Mouse (Mus musculus) liver (tissue): Measurements from ENCODE around the gene Ptpn4.

Source experiments
- DNase-seq: peaks from one replicate; pipeline ENCODE4 v3.0.0-alpha.2; 2020; ENCODE audit warnings: mixed read lengths

Ptpn4 gene

DNA sequence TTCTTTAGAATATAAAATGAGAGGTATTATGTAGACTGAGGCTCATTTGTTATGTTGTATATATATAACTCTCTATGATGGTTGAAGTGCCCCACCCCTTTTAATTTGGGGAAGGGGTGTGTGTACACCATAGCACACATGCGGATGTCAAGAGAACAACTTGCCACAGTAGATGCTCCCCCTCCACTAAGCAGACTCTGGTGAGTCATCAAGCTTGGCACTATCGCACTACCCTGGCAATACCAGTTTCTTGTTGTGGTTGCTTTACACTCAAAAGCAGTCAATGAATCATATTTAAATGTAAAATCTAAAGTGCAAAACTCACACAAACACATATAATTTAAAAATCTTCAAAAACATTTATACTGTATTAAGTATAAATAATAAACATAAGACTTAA, 31.4 kb downstream of the Ptpn4 start:
- no peak for DNase-seq

DNA sequence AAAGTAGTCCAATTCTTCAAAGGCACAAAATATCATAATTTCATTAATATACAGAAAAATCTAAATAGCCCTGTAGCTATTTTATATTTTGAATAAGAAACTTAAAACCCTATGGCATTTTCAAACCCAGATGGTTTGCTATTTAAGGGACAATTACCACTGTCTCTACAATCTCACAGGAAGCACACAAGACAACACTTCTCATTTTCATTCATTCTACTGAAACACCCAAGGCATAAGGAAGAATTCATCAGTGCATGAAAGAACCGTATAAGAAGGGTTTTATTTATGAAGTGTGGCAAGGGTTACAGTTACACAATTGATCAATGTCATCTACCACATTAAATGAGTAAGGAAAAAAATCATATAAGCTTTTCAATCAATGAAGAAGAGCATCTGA, 32.8 kb downstream of the Ptpn4 start:
- no peak for DNase-seq

GRCm38 (mm10) chr1:119795174-119795573, 42.2 kb downstream of the Ptpn4 start:
- no peak for DNase-seq

DNA sequence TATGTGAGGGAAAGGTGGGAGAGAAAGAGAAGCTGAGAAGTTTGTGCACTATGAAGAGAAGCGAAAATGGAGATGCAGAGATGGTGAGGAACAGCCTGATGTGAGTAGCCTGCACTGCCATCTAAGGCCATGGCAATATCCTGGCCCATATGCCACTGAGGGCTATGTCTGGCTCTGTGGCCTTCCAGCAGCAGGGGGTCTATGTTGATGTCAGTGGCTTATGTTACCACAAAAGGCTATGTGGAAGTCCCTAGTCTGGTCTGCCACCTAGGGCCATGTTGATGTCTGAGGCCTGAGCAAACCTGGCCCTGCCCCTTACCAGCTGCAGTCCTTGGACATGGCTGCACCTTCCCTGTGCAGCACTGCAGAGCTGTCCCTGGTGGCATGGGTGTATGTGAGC, 43.1 kb downstream of the Ptpn4 start:
- no peak for DNase-seq

- DNase-seq: no peak
Measured at GRCm38 (mm10) chr1:119790616-119791015, 46.8 kb downstream of the Ptpn4 start.

GRCm38 (mm10) chr1:119775915-119776314, 61.5 kb downstream of the Ptpn4 start:
- DNase-seq: no peak

GRCm38 (mm10) chr1:119735692-119736091, 101.7 kb downstream of the Ptpn4 start:
- DNase-seq: no peak

GRCm38 (mm10) chr1:119734801-119735200, 102.6 kb downstream of the Ptpn4 start:
- no peak for DNase-seq

DNA sequence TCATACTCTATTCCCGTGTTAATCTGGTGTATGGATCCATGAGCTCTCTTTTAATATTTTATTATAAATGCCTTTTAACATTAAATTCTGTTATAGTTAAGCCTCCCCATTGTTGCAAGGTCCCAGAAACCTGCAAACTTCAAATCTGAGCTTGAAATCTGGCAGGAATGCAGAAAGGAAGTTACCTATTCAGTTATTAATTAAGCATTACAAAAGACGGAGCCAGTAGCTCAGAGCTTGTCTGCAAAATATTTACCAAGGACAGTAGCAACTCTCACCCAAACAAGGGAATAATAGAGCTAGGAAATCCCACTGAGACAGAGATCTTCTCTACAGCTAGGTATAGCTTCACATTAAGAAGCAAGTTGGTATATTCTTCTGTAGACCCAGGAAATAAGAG, 106.2 kb downstream of the Ptpn4 start:
- DNase-seq: no peak

DNA sequence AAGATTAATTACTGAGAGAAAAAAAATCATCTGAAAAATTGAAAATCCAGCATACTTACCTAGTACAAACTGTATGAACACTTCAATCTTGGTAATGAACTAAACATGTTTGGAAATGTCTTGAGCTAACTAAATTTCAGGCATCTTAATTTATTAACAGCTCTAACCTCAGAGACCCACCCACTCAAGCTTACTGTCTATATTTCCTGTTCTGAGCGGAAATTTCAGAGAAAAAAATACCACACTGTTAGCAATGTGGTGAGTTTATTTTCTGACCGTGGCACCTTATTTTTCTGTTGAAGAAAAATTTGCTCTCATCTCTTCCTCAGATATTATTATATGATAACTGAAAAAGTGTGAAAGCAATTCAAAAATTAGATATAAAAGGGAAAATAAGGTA, 124.4 kb downstream of the Ptpn4 start:
- DNase-seq: no peak

DNA sequence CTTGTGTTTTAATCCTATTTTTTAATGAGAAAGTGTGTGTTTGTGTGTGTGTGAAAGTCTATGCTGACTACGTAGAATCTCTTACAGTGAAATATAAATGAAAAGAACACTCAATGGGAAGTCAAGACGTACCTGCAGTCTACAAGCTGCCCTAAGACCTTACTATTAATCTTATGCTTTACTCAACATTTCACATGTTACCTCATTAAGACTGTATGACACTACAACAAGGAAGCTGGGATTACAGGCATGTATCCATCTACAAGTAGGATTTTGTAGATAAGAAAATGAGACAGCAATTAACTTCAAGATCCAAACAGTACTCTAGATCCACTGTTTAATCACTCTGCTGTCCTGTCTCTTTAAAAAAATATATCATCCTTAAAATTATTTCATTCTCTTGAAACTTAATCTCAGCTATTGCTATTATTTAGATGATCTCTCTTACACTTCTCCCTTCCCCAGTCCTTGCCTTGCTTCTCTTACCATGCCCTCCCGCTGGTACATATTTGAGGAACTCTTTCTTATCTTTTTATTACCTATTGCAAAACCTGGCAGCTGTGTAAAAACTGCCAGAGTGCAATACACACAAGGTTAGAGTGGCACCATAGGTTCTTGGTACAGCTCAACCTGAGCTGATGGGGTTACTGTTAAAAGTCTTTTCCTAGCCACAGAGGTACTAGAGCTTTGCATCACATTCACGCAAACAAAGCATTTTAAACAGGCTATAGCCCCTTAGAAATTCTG, 130.8 kb downstream of the Ptpn4 start:
- DNase-seq: no peak

GRCm38 (mm10) chr1:119696860-119697259, 140.6 kb downstream of the Ptpn4 start:
- no peak for DNase-seq

GRCm38 (mm10) chr1:119685773-119686558, 151.4 kb downstream of the Ptpn4 start:
- DNase-seq: no peak

DNA sequence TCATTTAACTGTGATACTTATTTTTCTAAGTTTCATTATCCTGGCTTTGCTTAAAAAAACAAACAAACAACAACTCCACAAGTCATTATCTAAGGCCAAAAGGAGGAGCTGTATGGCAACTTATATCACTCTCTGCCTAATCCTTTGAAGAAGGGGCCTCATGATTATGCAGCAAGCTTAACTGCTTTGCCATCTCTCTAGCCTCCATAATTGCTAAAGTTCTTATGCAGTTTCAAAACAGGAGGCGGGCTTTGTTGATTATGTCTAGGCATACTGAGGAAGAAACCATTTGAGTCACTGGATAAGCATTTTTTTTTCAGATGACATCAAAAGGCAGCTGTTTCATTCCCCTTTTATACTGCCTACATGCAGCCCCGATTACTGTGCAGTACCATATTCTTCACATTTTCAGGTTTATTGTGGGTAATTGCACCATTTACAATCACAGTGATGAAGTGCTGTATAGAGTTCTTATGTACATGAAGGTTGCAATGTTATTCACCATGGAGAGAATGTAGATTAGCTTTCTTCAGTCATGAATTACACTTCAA, 155.7 kb downstream of the Ptpn4 start:
- no peak for DNase-seq

- peak; percentile 34 for DNase-seq
Measured at GRCm38 (mm10) chr1:119674984-119675383, 162.4 kb downstream of the Ptpn4 start.

- DNase-seq: no peak
Measured at GRCm38 (mm10) chr1:119666904-119667303, 170.5 kb downstream of the Ptpn4 start.

- DNase-seq: no peak
Measured at GRCm38 (mm10) chr1:119654307-119654706, 183.1 kb downstream of the Ptpn4 start.

GRCm38 (mm10) chr1:119650386-119650785, 187.0 kb downstream of the Ptpn4 start:
- DNase-seq: no peak

DNA sequence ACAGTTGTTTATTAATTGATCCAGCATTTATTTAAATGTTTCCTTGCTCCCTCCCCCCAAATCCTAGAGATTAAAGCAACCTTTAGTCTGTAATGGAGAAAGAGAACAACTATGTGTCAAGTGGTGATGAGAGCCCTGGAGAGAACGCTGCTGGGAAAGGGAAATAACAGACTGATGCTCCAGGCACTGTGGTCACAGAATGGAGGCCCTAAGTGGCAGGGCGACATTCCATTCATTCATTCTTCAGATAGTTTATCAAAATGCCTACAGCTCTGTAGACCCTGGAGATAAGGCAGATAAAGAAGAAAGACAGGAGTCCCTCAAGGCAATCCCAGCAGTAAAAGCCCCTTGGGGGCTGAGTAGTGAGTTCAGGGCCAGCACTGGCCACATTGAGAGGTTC, 187.8 kb downstream of the Ptpn4 start:
- DNase-seq: no peak

DNA sequence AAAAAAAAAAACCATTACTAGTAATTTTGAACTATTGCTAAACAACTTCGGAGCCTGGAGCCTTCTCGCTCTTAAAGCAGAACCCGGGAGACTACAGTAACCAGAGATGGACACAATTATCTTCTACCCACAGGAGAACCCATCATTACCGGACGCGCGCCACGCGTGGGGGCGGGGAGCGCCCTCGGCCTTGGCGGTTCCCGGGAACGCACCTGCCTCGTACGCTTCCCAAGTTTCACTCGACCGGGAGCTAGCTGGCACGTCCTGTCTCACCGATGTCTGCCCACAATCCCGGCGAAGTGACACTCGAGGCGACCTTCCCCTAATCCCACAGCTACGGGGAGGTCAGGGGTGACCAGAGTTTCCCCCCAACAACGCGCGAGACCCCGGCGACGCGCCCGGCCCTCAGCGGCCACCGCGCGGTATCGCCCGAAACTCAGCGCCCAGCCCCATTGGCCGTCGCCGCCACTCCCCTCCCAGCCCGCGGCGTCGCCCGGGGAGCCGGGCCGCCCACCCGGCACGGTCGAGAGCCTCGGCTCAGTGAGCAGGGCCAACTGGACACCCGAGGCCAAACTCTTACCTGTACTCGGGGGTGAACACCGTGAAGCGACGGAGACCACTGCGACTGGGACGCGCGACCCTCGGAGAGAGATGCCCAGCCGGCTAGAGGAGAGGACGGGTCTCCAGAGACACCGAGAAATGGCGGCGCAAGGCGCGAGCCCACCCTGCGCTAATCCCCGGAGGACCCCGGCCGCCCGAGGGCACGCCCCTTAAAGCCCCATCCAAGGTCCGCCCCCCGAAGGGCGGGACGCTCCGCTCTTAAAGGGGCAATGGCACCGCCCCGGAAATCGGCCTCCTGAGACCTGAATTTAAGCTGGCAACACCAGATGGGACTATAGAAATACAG, 189.0 kb downstream of the Ptpn4 start, which contains the start of gene Epb41l5:
TSS of gene Epb41l5 (minus strand) at position 796 of the 907 bp plus-strand sequence.
- peak; percentile 88 for DNase-seq

GRCm38 (mm10) chr1:119646356-119646755, 191.1 kb downstream of the Ptpn4 start:
- no peak for DNase-seq

- DNase-seq: no peak
Measured at GRCm38 (mm10) chr1:119642367-119642766, 195.0 kb downstream of the Ptpn4 start.
